Mouse (Mus musculus) midbrain, embryonic 12.5 days (tissue): ENCODE results near the gene Gm5447. TPM values are rescaled to one million over a fixed set of nuclear protein-coding genes. Genes with fewer than 3 reads are reported as not detected.

Experiments used
- polyA plus RNA-seq: library from polyadenylated mRNA; unstranded; fragments of >200 nt; fragmentation: Nextera tagmentation; extraction: Ambion mirVana; gene quantifications from 2 replicates; pipeline ENCODE4 v1.2.1, GENCODE M21; 2016

The Gm5447 gene
- polyA plus RNA-seq, 1 experiment from 2014 or later: 0.13 TPM

Other genes starting within 250 kb of the Gm5447 start
- 0.08 TPM in 1 of 2 replicates, not detected in the other for gene Irf4, start 225.0 kb upstream of the Gm5447 start, polyA plus RNA-seq
- 0.24 TPM in 1 of 2 replicates, not detected in the other for gene Hus1b, start 26.4 kb upstream of the Gm5447 start, polyA plus RNA-seq
- 45.6 and 46.2 TPM in 2 replicates for gene Exoc2, start 111 bp upstream of the Gm5447 start, polyA plus RNA-seq